Mouse (Mus musculus) heart, embryonic 14.5 days (tissue): ENCODE measurements at regions not wholly inside any gene's neighbourhood (a gene's known extent, or its start where the extent isn't known, plus 50 kb on each side); places are given as distances from the start of the nearest gene placed in this dataset.

Experiments used
- ATAC-seq: fragments of 200-750 bp; cut with Nextera tagmentation; 2 replicates; pipeline ENCODE4 v1.8.0; 2017; ENCODE audit warnings: low read depth, moderate TSS enrichment; ENCODE audit not compliant: insufficient number of reproducible peaks, insufficient read depth, low FRiP score
- H3K27ac ChIP-seq, 2 experiments: fragments of 200-500 bp in 1 of 2; fragments of 300-500 bp in 1 of 2; sonication (generic) in 1 of 2; replicated peaks in 1 of 2; 2 replicates each; pipeline ENCODE4 v1.5.1; 2012 to 2014; ENCODE audit warnings: low read depth in 2 of 2, low read length in 2 of 2, control low read depth in 1 of 2, mild to moderate bottlenecking in 1 of 2, mixed read lengths in 1 of 2; ENCODE audit not compliant: control insufficient read depth in 1 of 2, insufficient read depth in 1 of 2
- H3K27me3 ChIP-seq: fragments of 300-500 bp; sonication (generic); 2 replicates; pipeline ENCODE4 v1.6.1; 2014; ENCODE audit warnings: mild to moderate bottlenecking, low read length, control low read depth; ENCODE audit not compliant: control insufficient read depth, insufficient read depth
- H3K36me3 ChIP-seq: fragments of 300-500 bp; sonication (generic); 2 replicates; pipeline ENCODE4 v1.6.1; 2014; ENCODE audit warnings: mild to moderate bottlenecking, control low read depth, low read length, mixed read lengths; ENCODE audit not compliant: control insufficient read depth, insufficient read depth
- H3K4me1 ChIP-seq, 2 experiments: fragments of 200-500 bp in 1 of 2; fragments of 300-500 bp in 1 of 2; sonication (generic) in 1 of 2; 2 replicates each; pipeline ENCODE4 v1.6.1; 2012 to 2014; ENCODE audit warnings: low read length in 2 of 2, control low read depth in 1 of 2, mixed read lengths in 1 of 2; ENCODE audit not compliant: control insufficient read depth in 2 of 2, insufficient read depth in 2 of 2
- H3K4me2 ChIP-seq: fragments of 300-500 bp; sonication (generic); 2 replicates; pipeline ENCODE4 v1.6.1; 2014; ENCODE audit warnings: mild to moderate bottlenecking, low read length
- H3K4me3 ChIP-seq, 2 experiments: fragments of 200-500 bp in 1 of 2; fragments of 300-500 bp in 1 of 2; sonication (generic) in 1 of 2; 2 replicates each; pipeline ENCODE4 v1.5.1; 2012 to 2014; ENCODE audit warnings: low read length in 2 of 2, mild to moderate bottlenecking in 2 of 2, control low read depth in 1 of 2, low read depth in 1 of 2, moderate library complexity in 1 of 2; ENCODE audit not compliant: control insufficient read depth in 1 of 2, insufficient read depth in 1 of 2
- H3K9ac ChIP-seq: fragments of 300-500 bp; sonication (generic); 2 replicates; pipeline ENCODE4 v1.6.1; 2014; ENCODE audit warnings: mild to moderate bottlenecking, low read length
- H3K9me3 ChIP-seq: fragments of 300-500 bp; sonication (generic); 2 replicates; pipeline ENCODE4 v1.6.1; 2016; ENCODE audit warnings: low read length, control low read depth; ENCODE audit not compliant: control insufficient read depth
- WGBS: fragments of 180-500 bp; shearing (Covaris S2); extraction: QIAGEN DNeasy Blood & Tissue Kit; methylation state at CpG from one replicate; pipeline ENCODE4 v1.1.7; 2014; 5-methylcytosine and 5-hydroxymethylcytosine counted together

DNA sequence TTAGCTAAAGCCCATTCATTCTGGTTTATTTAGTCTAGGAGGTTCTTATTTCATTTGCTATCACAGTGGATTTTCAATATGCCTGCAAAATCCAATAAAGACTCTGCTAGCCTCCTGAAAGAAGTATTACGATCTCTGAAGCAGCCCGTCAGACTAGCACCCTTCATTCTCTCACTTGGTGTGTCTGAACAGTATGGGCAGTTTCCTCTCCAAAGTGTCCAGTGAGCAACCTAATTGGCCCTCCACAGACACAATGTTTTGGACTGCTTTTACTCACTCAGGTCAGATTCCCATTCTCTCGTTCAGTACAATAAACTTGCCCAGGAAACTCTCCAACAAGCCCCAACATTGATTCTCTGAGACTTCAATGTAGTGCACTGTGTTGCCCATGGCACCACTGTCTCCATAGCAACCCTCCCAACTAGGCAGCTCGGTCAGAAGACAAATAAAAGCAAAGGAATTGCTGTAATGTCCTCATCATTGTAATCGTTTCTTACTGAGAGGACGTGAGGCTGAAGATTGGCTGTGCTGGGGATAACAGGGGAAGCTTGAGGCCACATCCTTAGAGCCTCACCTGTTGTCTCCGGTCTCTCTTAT is 91.2 kb downstream of the Fam76b start:
- Histone ChIP-seq H3K9ac (no peak overlapping the region), H3K4me2 (no peak overlapping the region), H3K9me3 (no peaks in the 10 kb centered on the region), H3K4me1 (no peaks in the 10 kb centered on the region), H3K36me3 (no peaks in the 10 kb centered on the region), H3K27ac (no peak overlapping the region), H3K4me3 (no peak overlapping the region), H3K27me3 (no peaks in the 10 kb centered on the region)
- ATAC-seq, result no peak
- 67% methylated on average over 7 of the region's 7 CpGs for WGBS

DNA sequence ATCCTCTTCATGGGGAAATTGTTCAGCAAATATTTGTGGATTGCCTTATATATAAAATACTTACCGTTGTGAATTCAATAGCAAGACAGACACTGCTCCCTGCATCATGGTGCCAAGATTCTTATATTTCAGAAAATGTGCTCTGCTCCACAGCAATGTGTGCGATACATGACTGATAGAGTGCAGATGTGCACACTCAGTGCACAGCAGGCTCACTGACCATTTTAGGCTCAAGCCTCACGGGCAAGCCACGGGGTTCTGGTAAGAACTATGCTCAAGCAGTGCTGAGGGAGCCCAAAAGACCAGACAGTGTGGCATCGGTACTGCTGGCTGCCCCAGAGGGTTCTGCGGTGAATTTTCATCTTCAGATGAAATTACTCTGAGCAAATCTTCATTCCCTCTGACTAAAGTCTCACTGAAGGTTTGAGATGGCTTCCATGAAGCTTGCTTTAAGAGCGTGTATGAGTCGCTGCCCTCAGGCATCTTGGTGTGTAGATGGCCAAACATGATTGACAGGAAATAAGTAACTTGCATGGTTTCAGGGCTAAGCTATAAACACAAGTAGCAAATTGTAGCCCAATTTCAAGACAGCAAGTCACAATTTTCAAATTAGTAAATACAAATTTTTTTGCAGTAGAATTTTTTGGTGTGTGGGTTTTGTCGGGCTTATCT is 92.4 kb downstream of the Fam76b start:
- no peaks in the 10 kb centered on the region for H3K9me3 ChIP-seq
- 68% methylated on average over 9 of the region's 9 CpGs for WGBS
- H3K27ac ChIP-seq, result no peak overlapping the region
- no peak overlapping the region for H3K4me3 ChIP-seq
- H3K9ac ChIP-seq, result no peak overlapping the region
- H3K4me2 ChIP-seq, result no peak overlapping the region
- H3K36me3 ChIP-seq, result no peaks in the 10 kb centered on the region
- H3K4me1 ChIP-seq, result no peaks in the 10 kb centered on the region
- no peak for ATAC-seq
- no peaks in the 10 kb centered on the region for H3K27me3 ChIP-seq

DNA sequence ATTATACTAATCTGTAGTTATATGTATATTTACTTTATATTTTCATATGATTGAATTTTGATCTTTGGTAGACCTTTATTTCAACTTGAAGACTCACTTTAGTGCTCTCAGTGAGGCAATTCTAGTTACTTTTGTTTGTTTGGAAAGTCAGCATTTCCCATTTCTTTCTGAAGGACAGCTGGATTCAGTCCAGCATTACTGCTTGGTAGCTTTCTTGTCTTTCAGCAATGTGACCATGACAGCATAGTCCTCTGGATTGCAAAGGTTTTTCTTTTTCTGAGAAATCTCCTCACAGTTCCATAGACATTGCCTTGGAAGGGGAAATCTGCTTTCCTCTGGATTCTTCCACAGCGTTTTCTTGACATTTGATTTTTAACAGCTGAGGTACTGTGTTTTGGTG is 93.1 kb downstream of the Fam76b start:
- Histone ChIP-seq H3K27ac (no peak overlapping the region), H3K4me2 (no peak overlapping the region), H3K9ac (no peak overlapping the region), H3K36me3 (no peaks in the 10 kb centered on the region), H3K9me3 (no peaks in the 10 kb centered on the region), H3K4me3 (no peak overlapping the region), H3K27me3 (no peaks in the 10 kb centered on the region), H3K4me1 (no peaks in the 10 kb centered on the region)
- ATAC-seq, result no peak
- 91% methylated on average over 1 of the region's 1 CpGs for WGBS

DNA sequence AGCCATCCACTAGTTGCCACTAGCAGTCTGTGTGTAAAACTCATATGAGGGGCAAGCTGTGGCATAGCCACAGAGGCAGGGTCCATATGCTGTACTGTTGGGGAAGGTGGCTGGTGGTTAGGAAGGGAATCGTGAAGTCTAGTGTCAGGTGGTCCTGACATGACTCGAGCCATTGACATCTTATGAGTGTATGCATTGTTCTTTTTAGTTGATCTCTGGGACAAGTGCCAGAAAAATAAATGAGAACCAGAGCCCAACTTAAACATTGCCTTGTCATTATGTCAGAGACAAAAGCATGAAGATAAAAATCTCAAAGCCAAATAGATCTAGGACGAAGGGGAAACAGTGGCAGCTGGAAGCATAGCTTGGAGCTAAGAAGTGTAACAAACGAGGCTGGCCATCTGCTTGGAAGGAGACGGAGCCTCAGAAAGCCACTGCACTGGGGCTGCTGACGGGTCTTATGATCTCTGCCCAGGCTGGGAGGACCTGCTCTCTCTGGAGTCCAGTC is 104.5 kb downstream of the Fam76b start:
- Histone ChIP-seq H3K27ac (no peak overlapping the region), H3K27me3 (no peaks in the 10 kb centered on the region), H3K36me3 (no peaks in the 10 kb centered on the region), H3K4me2 (no peak overlapping the region), H3K9ac (no peak overlapping the region), H3K4me1 (peaks cover 0 to 2% of the 10 kb centered on the region in 2 experiments; a peak in 1 of 4 replicates), H3K9me3 (0 out of 2 replicates have a peak, but pooled peaks cover 8% of the 10 kb centered on the region), H3K4me3 (no peak overlapping the region)
- WGBS, result 27% methylated on average over 6 of the region's 6 CpGs
- no peak for ATAC-seq

DNA sequence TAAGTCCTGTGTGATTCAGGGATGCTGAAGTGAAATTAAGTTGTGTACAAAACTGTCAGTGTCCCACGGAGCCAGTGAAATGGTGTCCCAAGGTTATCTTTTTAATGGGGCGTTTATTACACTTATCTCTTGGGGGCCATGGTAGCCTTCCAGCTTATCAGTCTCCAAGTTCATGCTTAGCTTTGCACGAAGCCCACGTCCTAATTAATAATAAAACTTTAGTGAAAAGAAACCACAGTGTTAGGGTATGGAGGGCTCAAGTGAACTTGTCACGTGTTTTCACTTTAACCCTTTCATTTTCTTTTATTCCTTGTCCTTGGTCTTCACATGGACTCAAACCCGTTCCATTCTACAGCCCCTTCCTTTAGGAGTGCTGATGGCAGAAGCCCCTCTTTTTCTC is 105.9 kb downstream of the Fam76b start:
- Histone ChIP-seq H3K9ac (no peak overlapping the region), H3K9me3 (0 out of 2 replicates have a peak, but pooled peaks cover 8% of the 10 kb centered on the region), H3K36me3 (no peaks in the 10 kb centered on the region), H3K27ac (no peak overlapping the region), H3K4me3 (no peak overlapping the region), H3K4me2 (no peak overlapping the region), H3K4me1 (peaks cover 0 to 2% of the 10 kb centered on the region in 2 experiments; a peak in 1 of 4 replicates), H3K27me3 (no peaks in the 10 kb centered on the region)
- no peak for ATAC-seq
- 51% methylated on average over 6 of the region's 6 CpGs for WGBS

DNA sequence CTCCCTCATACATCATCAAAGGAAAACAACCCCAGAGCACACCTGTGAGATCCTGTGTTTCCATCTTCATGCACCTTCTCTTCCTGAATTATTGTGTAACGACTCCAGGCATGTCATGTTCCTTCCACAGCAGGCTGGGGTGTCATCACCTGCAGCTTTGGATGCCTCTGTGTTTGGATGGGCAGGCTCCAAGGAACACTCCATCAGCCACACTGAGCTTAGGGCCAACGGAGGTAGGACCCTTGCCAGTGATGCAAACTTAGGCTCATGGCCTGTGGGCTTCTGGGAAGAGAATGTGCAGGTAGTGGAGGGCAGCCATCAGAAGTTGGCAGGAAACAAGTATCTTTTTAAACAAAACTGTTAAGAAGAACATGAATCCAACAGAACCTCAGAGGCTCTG is 109.8 kb downstream of the Fam76b start:
- H3K27me3 ChIP-seq, result no peaks in the 10 kb centered on the region
- H3K4me2 ChIP-seq, result no peak overlapping the region
- H3K27ac ChIP-seq, result no peak overlapping the region
- WGBS, result 80% methylated on average over 2 of the region's 2 CpGs
- H3K36me3 ChIP-seq, result no peaks in the 10 kb centered on the region
- no peak for ATAC-seq
- no peak overlapping the region for H3K4me3 ChIP-seq
- no peaks in the 10 kb centered on the region for H3K9me3 ChIP-seq
- H3K4me1 ChIP-seq, result no peaks in the 10 kb centered on the region
- no peak overlapping the region for H3K9ac ChIP-seq

DNA sequence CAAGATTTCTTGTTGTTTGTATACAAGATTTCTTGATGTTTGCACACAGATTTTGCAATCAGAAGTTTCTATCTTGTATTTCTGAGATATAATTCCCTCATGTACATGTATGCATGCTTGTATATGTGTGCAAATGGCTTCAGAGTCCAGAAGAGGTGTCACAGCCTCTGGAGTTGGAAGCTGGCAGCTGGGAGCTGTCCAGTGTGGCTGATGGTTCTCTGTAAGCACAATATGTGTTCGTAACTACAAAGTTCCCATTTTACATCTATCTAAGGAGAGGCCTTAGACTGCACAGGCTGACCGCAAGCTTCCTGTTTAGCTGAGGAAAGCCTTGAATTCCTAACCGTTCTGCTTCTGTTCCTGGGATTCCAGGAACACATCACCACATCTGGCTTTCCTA is 119.0 kb downstream of the Fam76b start:
- no peak overlapping the region for H3K27ac ChIP-seq
- no peak overlapping the region for H3K9ac ChIP-seq
- H3K4me2 ChIP-seq, result no peak overlapping the region
- no peaks in the 10 kb centered on the region for H3K9me3 ChIP-seq
- WGBS, result 43% methylated on average over 3 of the region's 3 CpGs
- no peaks in the 10 kb centered on the region for H3K36me3 ChIP-seq
- no peak overlapping the region for H3K4me3 ChIP-seq
- H3K4me1 ChIP-seq, result no peaks in the 10 kb centered on the region
- H3K27me3 ChIP-seq, result no peaks in the 10 kb centered on the region
- no peak for ATAC-seq

DNA sequence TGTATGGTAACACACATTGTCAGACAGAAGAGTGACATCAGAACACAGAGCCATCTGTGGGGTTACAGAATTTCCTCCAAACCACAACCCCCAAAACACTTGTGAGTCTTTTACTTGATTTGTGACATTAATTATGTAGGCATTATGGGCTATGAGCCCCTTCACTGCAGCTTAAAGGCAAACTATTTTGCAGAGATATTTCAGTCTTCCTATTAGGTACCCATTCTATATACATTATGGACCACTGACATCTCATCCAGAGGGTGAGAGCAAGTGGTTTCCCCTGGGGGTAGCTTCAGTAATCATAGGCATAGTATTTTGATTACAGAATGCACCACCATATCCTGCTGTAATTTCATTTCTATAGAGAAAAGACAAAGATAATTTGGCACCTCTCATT is 124.6 kb downstream of the Fam76b start:
- no peaks in the 10 kb centered on the region for H3K9me3 ChIP-seq
- H3K4me2 ChIP-seq, result no peak overlapping the region
- H3K27me3 ChIP-seq, result no peaks in the 10 kb centered on the region
- H3K4me3 ChIP-seq, result no peak overlapping the region
- H3K27ac ChIP-seq, result no peak overlapping the region
- no peak for ATAC-seq
- H3K9ac ChIP-seq, result no peak overlapping the region
- no peaks in the 10 kb centered on the region for H3K4me1 ChIP-seq
- no peaks in the 10 kb centered on the region for H3K36me3 ChIP-seq
